Mouse (Mus musculus): ENCODE measurements around the gene Slc2a10. TPM values are rescaled to one million over a fixed set of nuclear protein-coding genes. Genes with fewer than 3 reads are reported as not detected.
A peak's percentile ranks its signal among the peaks of the same experiment; 100 is the strongest.

The Slc2a10 gene
- polyA plus RNA-seq (2012; fragmentation: generic; extraction: Trizol): 0.05 TPM

GRCm38 (mm10) chr2:165503259-165504203 is at the start of gene Slc2a10:
Gene Slc2a10 (plus strand): TSS chr2:165503787.
- H3K4me3 ChIP-seq: no peak within 1 kb of the TSS
- peaks cover 38% of the 10 kb centered on the region for H3K27me3 ChIP-seq (ENCODE audit: control insufficient read depth, insufficient read depth, insufficient read length)

GRCm38 (mm10) chr2:165456710-165457109 is 46.9 kb upstream of the Slc2a10 start:
- H3K4me3 ChIP-seq: no peak overlapping the region
- peaks cover 72% of the 10 kb centered on the region for H3K27me3 ChIP-seq (ENCODE audit: control insufficient read depth, insufficient read depth, insufficient read length)
- no peaks in the 10 kb centered on the region for H3K79me2 ChIP-seq (ENCODE audit: control insufficient read depth, insufficient read depth)
- no peaks in the 10 kb centered on the region for H3K36me3 ChIP-seq (ENCODE audit: control insufficient read depth, insufficient read depth)
- H3K4me2 ChIP-seq (ENCODE audit: low read depth): no peak overlapping the region
- TF ChIP-seq MYOG (IDR thresholded peaks at IDR 0.05; ENCODE audit: control insufficient read depth in 1 of 3, insufficient read depth in 1 of 3, insufficient read length in 2 of 3, low read depth in 2 of 3) (no peak), REST (IDR thresholded peaks at IDR 0.05; ENCODE audit: insufficient read depth, insufficient read length) (peak; percentile 77), POLR2AphosphoS2 (IDR thresholded peaks at IDR 0.05; ENCODE audit: insufficient read length, low read depth) (no peak), CEBPB (IDR thresholded peaks at IDR 0.05; ENCODE audit: insufficient read depth, poor library complexity, severe bottlenecking) (no peak), USF1 (IDR thresholded peaks at IDR 0.05; ENCODE audit: low read depth) (no peak)
- no peak overlapping the region for H3ac ChIP-seq (ENCODE audit: control insufficient read depth, insufficient read length)

More at GRCm38 (mm10) chr2:165503259-165504203, at the start of gene Slc2a10:
- Histone ChIP-seq H3K4me2 (ENCODE audit: low read depth) (no peak within 1 kb of the TSS), H3ac (ENCODE audit: control insufficient read depth, insufficient read length) (no peak within 1 kb of the TSS), H3K36me3 (ENCODE audit: control insufficient read depth, insufficient read depth) (no peaks in the 10 kb centered on the region), H3K79me2 (ENCODE audit: control insufficient read depth, insufficient read depth) (no peaks in the 10 kb centered on the region)
- no peak for TF ChIP-seq MYOG (IDR thresholded peaks at IDR 0.05; ENCODE audit: control insufficient read depth in 1 of 3, insufficient read depth in 1 of 3, insufficient read length in 2 of 3, low read depth in 2 of 3)
- no peak for TF ChIP-seq MAX (IDR thresholded peaks at IDR 0.05; ENCODE audit: low read depth)
- no peak for TF ChIP-seq TCF12 (IDR thresholded peaks at IDR 0.05; ENCODE audit: insufficient read depth, poor library complexity, severe bottlenecking)
- no peak for TF ChIP-seq MYOD1 (IDR thresholded peaks at IDR 0.05; ENCODE audit: control insufficient read depth in 1 of 3, insufficient read length in 2 of 3, low read depth in 2 of 3)
- TF ChIP-seq USF1 (IDR thresholded peaks at IDR 0.05; ENCODE audit: low read depth): no peak
- no peak for TF ChIP-seq POLR2A (IDR thresholded peaks at IDR 0.05; ENCODE audit: insufficient read length, low read depth)
- no peak for TF ChIP-seq REST (IDR thresholded peaks at IDR 0.05; ENCODE audit: insufficient read depth, insufficient read length)
- no peak for TF ChIP-seq POLR2AphosphoS2 (IDR thresholded peaks at IDR 0.05; ENCODE audit: insufficient read length, low read depth)

GRCm38 (mm10) chr2:165458189-165458588 is 45.4 kb upstream of the Slc2a10 start:
- no peak overlapping the region for H3K4me2 ChIP-seq (ENCODE audit: low read depth)

GRCm38 (mm10) chr2:165459663-165460062 is 43.9 kb upstream of the Slc2a10 start:
- Histone ChIP-seq H3K79me2 (ENCODE audit: control insufficient read depth, insufficient read depth) (no peaks in the 10 kb centered on the region), H3ac (ENCODE audit: control insufficient read depth, insufficient read length) (no peak overlapping the region), H3K27me3 (ENCODE audit: control insufficient read depth, insufficient read depth, insufficient read length) (peaks cover 68% of the 10 kb centered on the region), H3K4me3 (no peak overlapping the region), H3K36me3 (ENCODE audit: control insufficient read depth, insufficient read depth) (no peaks in the 10 kb centered on the region), H3K4me2 (ENCODE audit: low read depth) (no peak overlapping the region)
- no peak for TF ChIP-seq POLR2A (IDR thresholded peaks at IDR 0.05; ENCODE audit: insufficient read length, low read depth)
- no peak for TF ChIP-seq REST (IDR thresholded peaks at IDR 0.05; ENCODE audit: insufficient read depth, insufficient read length)

More at GRCm38 (mm10) chr2:165458189-165458588, 45.4 kb upstream of the Slc2a10 start:
- H3K36me3 ChIP-seq (ENCODE audit: control insufficient read depth, insufficient read depth): no peaks in the 10 kb centered on the region
- H3K4me3 ChIP-seq: no peak overlapping the region
- H3K27me3 ChIP-seq (ENCODE audit: control insufficient read depth, insufficient read depth, insufficient read length): peaks cover 75% of the 10 kb centered on the region
- no peak overlapping the region for H3ac ChIP-seq (ENCODE audit: control insufficient read depth, insufficient read length)
- no peaks in the 10 kb centered on the region for H3K79me2 ChIP-seq (ENCODE audit: control insufficient read depth, insufficient read depth)
- no peak for TF ChIP-seq POLR2A (IDR thresholded peaks at IDR 0.05; ENCODE audit: insufficient read length, low read depth)
- TF ChIP-seq TCF12 (IDR thresholded peaks at IDR 0.05; ENCODE audit: insufficient read depth, poor library complexity, severe bottlenecking): no peak
- TF ChIP-seq E2F4 (IDR thresholded peaks at IDR 0.05; ENCODE audit: insufficient read depth): no peak

GRCm38 (mm10) chr2:165467824-165468452 is 35.6 kb upstream of the Slc2a10 start:
- Histone ChIP-seq H3K4me2 (ENCODE audit: low read depth) (no peak overlapping the region), H3K36me3 (ENCODE audit: control insufficient read depth, insufficient read depth) (no peaks in the 10 kb centered on the region), H3K4me3 (no peak overlapping the region), H3K27me3 (ENCODE audit: control insufficient read depth, insufficient read depth, insufficient read length) (peaks cover 91% of the 10 kb centered on the region), H3ac (ENCODE audit: control insufficient read depth, insufficient read length) (no peak overlapping the region), H3K79me2 (ENCODE audit: control insufficient read depth, insufficient read depth) (no peaks in the 10 kb centered on the region)
- TF ChIP-seq TCF3 (IDR thresholded peaks at IDR 0.05; ENCODE audit: insufficient read length, low read depth): no peak
- no peak for TF ChIP-seq USF1 (IDR thresholded peaks at IDR 0.05; ENCODE audit: low read depth)
- no peak for TF ChIP-seq SRF (IDR thresholded peaks at IDR 0.05; ENCODE audit: control insufficient read depth, insufficient read length, low read depth)
- TF ChIP-seq MYOD1 (IDR thresholded peaks at IDR 0.05; ENCODE audit: control insufficient read depth in 1 of 3, insufficient read length in 2 of 3, low read depth in 2 of 3): no peak
- no peak for TF ChIP-seq REST (IDR thresholded peaks at IDR 0.05; ENCODE audit: insufficient read depth, insufficient read length)
- no peak for TF ChIP-seq POLR2A (IDR thresholded peaks at IDR 0.05; ENCODE audit: insufficient read length, low read depth)
- TF ChIP-seq TCF12 (IDR thresholded peaks at IDR 0.05; ENCODE audit: insufficient read depth, poor library complexity, severe bottlenecking): no peak
- no peak for TF ChIP-seq E2F4 (IDR thresholded peaks at IDR 0.05; ENCODE audit: insufficient read depth)
- no peak for TF ChIP-seq MAX (IDR thresholded peaks at IDR 0.05; ENCODE audit: low read depth)
- no peak for TF ChIP-seq CEBPB (IDR thresholded peaks at IDR 0.05; ENCODE audit: insufficient read depth, poor library complexity, severe bottlenecking)
- no peak for TF ChIP-seq MYOG (IDR thresholded peaks at IDR 0.05; ENCODE audit: control insufficient read depth in 1 of 3, insufficient read depth in 1 of 3, insufficient read length in 2 of 3, low read depth in 2 of 3)
- no peak for TF ChIP-seq POLR2AphosphoS2 (IDR thresholded peaks at IDR 0.05; ENCODE audit: insufficient read length, low read depth)

Data from myocyte (in vitro differentiated cells).